Mouse (Mus musculus) hindbrain, embryonic 14.5 days (tissue): ENCODE measurements around the gene Fry. TPM values are rescaled to one million over a fixed set of nuclear protein-coding genes. Genes with fewer than 3 reads are reported as not detected.

ENCODE experiments used
- ATAC-seq: fragments of 200-750 bp; cut with Nextera tagmentation; 2 replicates; pipeline ENCODE4 v1.8.0; 2017; ENCODE audit warnings: moderate number of reproducible peaks, mild to moderate bottlenecking, moderate TSS enrichment, moderate library complexity; ENCODE audit not compliant: low FRiP score
- DNase-seq: peaks from one replicate; pipeline ENCODE4 v3.0.0-alpha.2; 2015; ENCODE audit warnings: low spot score
- H3K27ac ChIP-seq: fragments of 300-500 bp; sonication (generic); 2 replicates; pipeline ENCODE4 v1.5.1; 2014; ENCODE audit warnings: mild to moderate bottlenecking, moderate library complexity
- H3K27me3 ChIP-seq: fragments of 300-500 bp; sonication (generic); 2 replicates; pipeline ENCODE4 v1.6.1; 2014; ENCODE audit warnings: mild to moderate bottlenecking, low read length, mixed read lengths; ENCODE audit not compliant: control insufficient read depth, insufficient read depth
- H3K36me3 ChIP-seq: fragments of 300-500 bp; sonication (generic); replicated peaks from 2 replicates; pipeline ENCODE4 v1.6.1; 2014; ENCODE audit not compliant: control insufficient read depth, insufficient read depth
- H3K4me1 ChIP-seq: fragments of 300-500 bp; sonication (generic); replicated peaks from 2 replicates; pipeline ENCODE4 v1.6.1; 2014; ENCODE audit warnings: antibody characterized with exemption, low read length, mixed read lengths; ENCODE audit not compliant: control insufficient read depth, insufficient read depth
- H3K4me2 ChIP-seq: fragments of 300-500 bp; sonication (generic); replicated peaks from 2 replicates; pipeline ENCODE4 v1.6.1; 2014; ENCODE audit warnings: mild to moderate bottlenecking, moderate library complexity
- H3K4me3 ChIP-seq: fragments of 300-500 bp; sonication (generic); replicated peaks from 2 replicates; pipeline ENCODE4 v1.5.1; 2014; ENCODE audit warnings: mild to moderate bottlenecking, low read length
- H3K9ac ChIP-seq: fragments of 300-500 bp; sonication (generic); 2 replicates; pipeline ENCODE4 v1.6.1; 2014
- H3K9me3 ChIP-seq: fragments of 300-500 bp; sonication (generic); 2 replicates; pipeline ENCODE4 v1.6.1; 2016; ENCODE audit warnings: low read length; ENCODE audit not compliant: control insufficient read depth
- WGBS: fragments of 180-500 bp; shearing (Covaris S2); extraction: QIAGEN DNeasy Blood & Tissue Kit; methylation state at CpG from one replicate; pipeline ENCODE4 v1.1.7; 2014; 5-methylcytosine and 5-hydroxymethylcytosine counted together
- polyA plus RNA-seq: library from polyadenylated mRNA; unstranded; fragments of >200 nt; fragmentation: Nextera tagmentation; extraction: Ambion mirVana; gene quantifications from 2 replicates; pipeline ENCODE4 v1.2.1, GENCODE M21; 2014

Gene Fry
- polyA plus RNA-seq, 1 experiment from 2014 or later, result 66.7 TPM

- Histone ChIP-seq H3K9ac (no peak overlapping the region), H3K36me3 (no peaks in the 10 kb centered on the region), H3K4me1 (no peaks in the 10 kb centered on the region), H3K9me3 (no peaks in the 10 kb centered on the region), H3K4me2 (no peak overlapping the region), H3K27me3 (no peaks in the 10 kb centered on the region), H3K4me3 (no peak overlapping the region), H3K27ac (no peak overlapping the region)
- WGBS, result 45% methylated on average over 6 of the region's 6 CpGs
- DNase-seq, result no peak
- ATAC-seq, result no peak
These were observed 39.2 kb downstream of the Fry start for GRCm38 (mm10) chr5:150157682-150158081.

DNA sequence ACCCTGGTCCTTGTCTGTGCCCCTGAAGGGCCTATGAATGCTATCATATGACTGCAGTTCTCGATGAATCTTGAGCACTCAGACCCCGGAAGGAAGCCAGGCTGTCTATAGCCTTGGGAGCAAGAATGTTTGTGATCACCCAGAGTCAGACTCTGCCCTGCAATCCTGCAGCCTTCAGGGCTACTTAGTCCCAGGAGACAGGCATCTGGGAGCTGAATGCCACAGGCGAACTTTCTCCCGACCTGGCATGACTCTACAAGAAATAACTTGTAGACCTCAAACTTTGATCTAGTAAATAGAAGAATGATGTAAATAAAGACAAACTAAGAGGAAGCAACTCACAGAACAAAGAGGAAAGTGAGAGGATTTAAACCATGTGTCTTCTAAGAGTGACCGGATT lies 40.7 kb downstream of the Fry start:
- DNase-seq, result no peak
- WGBS, result 69% methylated on average over 5 of the region's 5 CpGs
- H3K4me3 ChIP-seq, result no peak overlapping the region

DNA sequence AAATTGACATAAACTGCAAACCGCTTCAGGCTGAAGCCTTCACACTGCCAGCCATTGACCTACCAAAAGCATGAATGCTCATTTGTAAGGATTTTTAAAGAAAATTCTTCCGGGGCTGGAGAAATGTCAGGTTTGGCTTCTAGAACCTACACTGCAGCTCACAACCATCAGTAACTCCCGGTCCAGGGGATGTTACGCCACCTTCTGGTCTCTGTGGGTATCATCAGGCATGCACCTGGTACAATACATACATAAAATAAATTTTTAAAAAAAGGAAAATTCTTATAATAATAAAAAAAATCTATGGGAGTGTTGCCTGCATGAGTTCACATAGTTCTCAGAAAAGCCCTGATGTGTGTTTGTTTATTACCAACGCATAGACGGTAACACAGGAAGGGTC lies 42.7 kb downstream of the Fry start:
- Histone ChIP-seq H3K4me2 (no peak overlapping the region), H3K27me3 (no peaks in the 10 kb centered on the region), H3K4me1 (no peaks in the 10 kb centered on the region), H3K9ac (no peak overlapping the region), H3K9me3 (no peaks in the 10 kb centered on the region), H3K36me3 (no peaks in the 10 kb centered on the region), H3K27ac (no peak overlapping the region), H3K4me3 (no peak overlapping the region)
- ATAC-seq (no peak), DNase-seq (no peak)
- WGBS, result 87% methylated on average over 6 of the region's 6 CpGs

More for the DNA sequence above, 40.7 kb downstream of the Fry start:
- Histone ChIP-seq H3K4me2 (no peak overlapping the region), H3K36me3 (no peaks in the 10 kb centered on the region), H3K27me3 (no peaks in the 10 kb centered on the region), H3K9ac (no peak overlapping the region), H3K27ac (no peak overlapping the region), H3K4me1 (no peaks in the 10 kb centered on the region), H3K9me3 (no peaks in the 10 kb centered on the region)
- no peak for ATAC-seq

- WGBS, result 90% methylated on average over 5 of the region's 5 CpGs
- no peak overlapping the region for H3K27ac ChIP-seq
- H3K27me3 ChIP-seq, result no peaks in the 10 kb centered on the region
- H3K9ac ChIP-seq, result no peak overlapping the region
- no peak overlapping the region for H3K4me2 ChIP-seq
- H3K4me1 ChIP-seq, result no peaks in the 10 kb centered on the region
- no peaks in the 10 kb centered on the region for H3K9me3 ChIP-seq
- H3K4me3 ChIP-seq, result no peak overlapping the region
- no peak for ATAC-seq
- no peak for DNase-seq
- H3K36me3 ChIP-seq, result no peaks in the 10 kb centered on the region
These were observed 43.5 kb downstream of the Fry start for GRCm38 (mm10) chr5:150161898-150162297.

GRCm38 (mm10) chr5:150164671-150165070 lies 46.2 kb downstream of the Fry start:
- no peak overlapping the region for H3K27ac ChIP-seq
- DNase-seq (no peak), ATAC-seq (no peak)
- H3K9me3 ChIP-seq, result no peaks in the 10 kb centered on the region
- H3K4me3 ChIP-seq, result no peak overlapping the region
- no peaks in the 10 kb centered on the region for H3K27me3 ChIP-seq
- no peak overlapping the region for H3K9ac ChIP-seq
- H3K4me2 ChIP-seq, result no peak overlapping the region
- no peaks in the 10 kb centered on the region for H3K36me3 ChIP-seq
- H3K4me1 ChIP-seq, result no peaks in the 10 kb centered on the region
- WGBS, result 88% methylated on average over 3 of the region's 3 CpGs

- no peak overlapping the region for H3K4me2 ChIP-seq
- 86% methylated on average over 5 of the region's 5 CpGs for WGBS
- DNase-seq, result no peak
These were observed 48.4 kb downstream of the Fry start for GRCm38 (mm10) chr5:150166811-150167210.

GRCm38 (mm10) chr5:150167287-150167686 lies 48.8 kb downstream of the Fry start:
- H3K27ac ChIP-seq, result no peak overlapping the region
- ATAC-seq (0 out of 2 replicates have a peak, but pooled peaks have one; percentile 4), DNase-seq (no peak)
- H3K9ac ChIP-seq, result no peak overlapping the region
- H3K9me3 ChIP-seq, result no peaks in the 10 kb centered on the region
- no peaks in the 10 kb centered on the region for H3K4me1 ChIP-seq
- H3K4me3 ChIP-seq, result no peak overlapping the region
- no peaks in the 10 kb centered on the region for H3K36me3 ChIP-seq
- H3K4me2 ChIP-seq, result no peak overlapping the region
- 51% methylated on average over 2 of the region's 2 CpGs for WGBS
- H3K27me3 ChIP-seq, result no peaks in the 10 kb centered on the region

More at GRCm38 (mm10) chr5:150166811-150167210, 48.4 kb downstream of the Fry start:
- Histone ChIP-seq H3K4me3 (no peak overlapping the region), H3K27me3 (no peaks in the 10 kb centered on the region), H3K4me1 (no peaks in the 10 kb centered on the region), H3K9me3 (no peaks in the 10 kb centered on the region), H3K27ac (no peak overlapping the region), H3K9ac (no peak overlapping the region), H3K36me3 (no peaks in the 10 kb centered on the region)
- ATAC-seq, result peak; percentile 27; the same call in 1 of the 2 replicates

- DNase-seq (peak; percentile 89), ATAC-seq (peak; percentile 81)
- Histone ChIP-seq H3K36me3 (no peaks in the 10 kb centered on the region), H3K9ac (no peak overlapping the region), H3K9me3 (no peaks in the 10 kb centered on the region), H3K4me2 (no peak overlapping the region), H3K4me1 (no peaks in the 10 kb centered on the region), H3K27me3 (no peaks in the 10 kb centered on the region), H3K4me3 (no peak overlapping the region), H3K27ac (no peak overlapping the region)
- 3% methylated on average over 9 of the region's 9 CpGs for WGBS
These were observed 50.3 kb downstream of the Fry start for GRCm38 (mm10) chr5:150168712-150169111.

DNA sequence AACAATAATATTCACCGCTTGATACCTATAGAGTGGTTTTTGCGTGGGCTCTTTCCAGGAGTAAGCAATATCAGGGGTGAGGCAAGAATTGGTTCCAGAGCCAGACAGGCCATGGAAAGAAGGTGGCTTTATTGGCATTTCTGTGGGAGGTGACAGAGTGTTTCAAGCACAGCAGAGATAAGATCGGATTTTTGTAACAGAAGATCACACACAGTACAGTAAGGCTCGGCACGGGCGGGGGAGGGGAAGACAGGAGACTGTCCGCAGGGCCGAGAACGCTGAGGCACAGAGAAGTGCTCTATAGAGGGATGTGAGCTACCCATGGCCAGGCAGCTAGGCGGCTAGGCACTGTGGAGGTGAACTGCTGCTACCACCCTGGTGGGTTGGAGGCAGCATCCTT lies 53.1 kb downstream of the Fry start:
- Histone ChIP-seq H3K4me2 (no peak overlapping the region), H3K9ac (no peak overlapping the region), H3K36me3 (no peaks in the 10 kb centered on the region), H3K4me1 (no peaks in the 10 kb centered on the region), H3K27ac (no peak overlapping the region), H3K4me3 (no peak overlapping the region), H3K9me3 (no peaks in the 10 kb centered on the region), H3K27me3 (no peaks in the 10 kb centered on the region)
- DNase-seq, result no peak
- WGBS, result 68% methylated on average over 10 of the region's 10 CpGs
- no peak for ATAC-seq

DNA sequence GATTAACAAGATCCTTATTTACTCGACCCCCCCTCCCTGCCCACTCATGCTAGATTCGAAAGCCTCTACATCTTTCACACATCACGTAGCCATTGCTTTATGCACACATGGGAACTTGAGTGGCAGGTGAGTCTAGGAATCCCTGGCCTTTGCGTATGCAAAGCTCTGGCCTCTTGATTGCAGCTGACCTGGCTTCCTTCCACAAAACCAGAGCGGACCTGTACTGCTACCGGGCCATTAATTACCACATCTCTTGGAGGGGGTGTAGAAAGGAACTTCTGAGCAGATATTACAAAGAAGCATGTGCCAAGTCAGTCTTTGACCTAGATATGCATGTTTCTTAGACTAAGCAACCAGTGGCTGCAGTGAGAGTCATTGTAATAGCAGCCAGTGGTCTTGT lies 55.4 kb downstream of the Fry start:
- Histone ChIP-seq H3K9ac (no peak overlapping the region), H3K27me3 (no peaks in the 10 kb centered on the region), H3K4me2 (no peak overlapping the region), H3K36me3 (no peaks in the 10 kb centered on the region), H3K4me3 (no peak overlapping the region), H3K27ac (no peak overlapping the region), H3K4me1 (no peaks in the 10 kb centered on the region), H3K9me3 (no peaks in the 10 kb centered on the region)
- DNase-seq (no peak), ATAC-seq (no peak)
- WGBS, result 86% methylated on average over 6 of the region's 6 CpGs
